Mouse (Mus musculus) testis, adult 2 months (tissue): ENCODE data around the gene Rnase13.

Source experiments
- CTCF ChIP-seq: fragments of 200-500 bp; IDR thresholded peaks from 2 replicates; pipeline ENCODE4 v1.5.1; 2012; ENCODE audit warnings: low read depth, mild to moderate bottlenecking, inconsistent platforms, low read length, moderate library complexity; ENCODE audit not compliant: control insufficient read depth, insufficient read depth, insufficient replicate concordance
- POLR2A ChIP-seq: fragments of 200-500 bp; IDR thresholded peaks from 2 replicates; pipeline ENCODE4 v1.6.1; 2012; ENCODE audit warnings: low read depth, mild to moderate bottlenecking, inconsistent platforms, low read length, moderate library complexity; ENCODE audit not compliant: control insufficient read depth

DNA sequence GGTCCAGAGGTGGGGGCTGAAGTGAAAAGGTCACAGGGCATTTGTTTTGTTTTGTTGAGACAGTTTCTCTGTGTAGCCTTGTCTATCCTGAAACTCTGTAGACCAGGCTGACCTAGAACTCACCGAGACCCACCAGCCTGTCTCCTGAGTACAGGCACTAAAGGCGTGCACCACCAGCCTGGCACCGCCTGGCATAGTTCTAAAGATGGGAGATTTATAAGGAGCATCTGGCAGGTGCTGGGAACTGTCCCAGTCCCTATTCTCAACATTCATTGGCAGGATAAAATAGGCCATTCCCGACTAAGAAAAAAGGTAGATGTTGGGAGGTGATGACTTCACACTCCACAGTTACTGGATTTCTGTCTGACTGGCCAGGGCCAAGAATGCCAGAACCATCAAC is 3.6 kb downstream of the Rnase13 start:
- TF ChIP-seq CTCF (no peak), POLR2A (no peak)
